Mouse (Mus musculus) embryo, embryonic 11 days (tissue): ENCODE measurements at regions not wholly inside any gene's neighbourhood (a gene's known extent, or its start where the extent isn't known, plus 50 kb on each side); places are given as distances from the start of the nearest gene placed in this dataset.

Experiments used
- DNase-seq: peaks from one replicate; pipeline ENCODE4 v3.0.0-alpha.2; 2015

GRCm38 (mm10) chr7:115084711-115085380, 341.4 kb downstream of the Insc start:
- no peak for DNase-seq

- no peak for DNase-seq
Observed at GRCm38 (mm10) chr7:115086542-115087448, 343.3 kb downstream of the Insc start.

GRCm38 (mm10) chr7:115092481-115093050, 349.1 kb downstream of the Insc start:
- no peak for DNase-seq

GRCm38 (mm10) chr7:115106041-115106440, 362.5 kb downstream of the Insc start:
- DNase-seq: no peak

GRCm38 (mm10) chr7:115112282-115112681, 368.8 kb downstream of the Insc start:
- DNase-seq: no peak

GRCm38 (mm10) chr7:115123283-115123682, 379.8 kb downstream of the Insc start:
- DNase-seq: no peak

GRCm38 (mm10) chr7:115129001-115129400, 385.5 kb downstream of the Insc start:
- DNase-seq: no peak

GRCm38 (mm10) chr7:115131259-115131969, 387.9 kb downstream of the Insc start:
- no peak for DNase-seq

- DNase-seq: peak; percentile 72
Observed at GRCm38 (mm10) chr7:115131970-115132551, 388.6 kb downstream of the Insc start.

GRCm38 (mm10) chr7:115132595-115132994, 389.1 kb downstream of the Insc start:
- no peak for DNase-seq

- no peak for DNase-seq
Observed at GRCm38 (mm10) chr7:115134926-115135575, 391.6 kb downstream of the Insc start.

- no peak for DNase-seq
Observed at GRCm38 (mm10) chr7:115140286-115140685, 396.8 kb downstream of the Insc start.

- DNase-seq: no peak
Observed at GRCm38 (mm10) chr7:115142163-115142562, 398.7 kb downstream of the Insc start.

GRCm38 (mm10) chr7:115144947-115145346, 401.5 kb downstream of the Insc start:
- no peak for DNase-seq

- no peak for DNase-seq
Observed at GRCm38 (mm10) chr7:115147352-115147977, 404.0 kb downstream of the Insc start.

- peak; percentile 65 for DNase-seq
Observed at GRCm38 (mm10) chr7:115153291-115153690, 409.8 kb downstream of the Insc start.

GRCm38 (mm10) chr7:115153764-115154509, 410.4 kb downstream of the Insc start:
- DNase-seq: peak; percentile 52

- DNase-seq: no peak
Observed at GRCm38 (mm10) chr7:115170023-115170422, 426.5 kb downstream of the Insc start.

- peak; percentile 23 for DNase-seq
Observed at GRCm38 (mm10) chr7:115170439-115170838, 426.9 kb downstream of the Insc start.

GRCm38 (mm10) chr7:115192482-115192881, 449.0 kb downstream of the Insc start:
- no peak for DNase-seq
